Mouse (Mus musculus) bone marrow macrophage, adult 2 months (primary cell): ENCODE measurements around the gene Fam120b. TPM values are rescaled to one million over a fixed set of nuclear protein-coding genes. Genes with fewer than 3 reads are reported as not detected.

Experiments used
- H3K27ac ChIP-seq: 2 replicates; pipeline ENCODE4 v1.5.1; 2012; ENCODE audit warnings: low read depth, low read length; ENCODE audit not compliant: insufficient read depth
- H3K4me1 ChIP-seq: 2 replicates; pipeline ENCODE4 v1.6.1; 2012; ENCODE audit warnings: low read length; ENCODE audit not compliant: control insufficient read depth, insufficient read depth
- H3K4me3 ChIP-seq: 2 replicates; pipeline ENCODE4 v1.5.1; 2012; ENCODE audit warnings: mild to moderate bottlenecking, low read length, moderate library complexity; ENCODE audit not compliant: insufficient read depth
- CTCF ChIP-seq: IDR thresholded peaks from 2 replicates; pipeline ENCODE4 v1.5.1; 2012; ENCODE audit warnings: low read depth, mild to moderate bottlenecking, low read length, moderate library complexity
- POLR2A ChIP-seq: IDR thresholded peaks from 2 replicates; pipeline ENCODE4 v1.6.1; 2012; ENCODE audit warnings: mild to moderate bottlenecking, low read depth, low read length, borderline replicate concordance
- polyA plus RNA-seq: library from polyadenylated mRNA; stranded (reverse); fragments of >200 nt; gene quantifications from 2 replicates; pipeline ENCODE4 v1.2.4, GENCODE M21; 2012; ENCODE audit not compliant: missing spikeins, insufficient read depth, insufficient read length

Gene Fam120b
- polyA plus RNA-seq, 1 experiment: 21.8 TPM

DNA sequence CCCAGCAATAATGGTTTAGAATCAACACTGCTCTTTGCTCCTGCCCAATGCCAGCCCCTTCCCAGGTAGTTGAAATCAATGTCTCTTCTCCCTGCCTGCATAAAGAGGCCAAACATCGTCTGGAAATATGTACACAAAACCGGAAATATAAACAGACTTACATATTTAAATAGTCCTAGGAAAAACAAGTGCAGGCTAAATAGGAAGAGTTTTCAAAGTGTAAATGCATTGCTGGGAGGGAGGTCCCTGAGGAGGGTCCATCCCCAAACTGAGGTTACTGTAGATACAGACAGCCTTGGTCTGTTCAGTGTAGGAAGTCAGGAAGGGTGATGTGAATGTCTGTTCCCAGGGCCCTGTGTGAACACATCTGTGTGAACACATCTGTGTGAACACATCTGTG lies 10.6 kb downstream of the Fam120b start:
- TF ChIP-seq CTCF (no peak), POLR2A (no peak)
- Histone ChIP-seq H3K4me1 (no peaks in the 10 kb centered on the region), H3K27ac (no peak overlapping the region), H3K4me3 (no peak overlapping the region)

DNA sequence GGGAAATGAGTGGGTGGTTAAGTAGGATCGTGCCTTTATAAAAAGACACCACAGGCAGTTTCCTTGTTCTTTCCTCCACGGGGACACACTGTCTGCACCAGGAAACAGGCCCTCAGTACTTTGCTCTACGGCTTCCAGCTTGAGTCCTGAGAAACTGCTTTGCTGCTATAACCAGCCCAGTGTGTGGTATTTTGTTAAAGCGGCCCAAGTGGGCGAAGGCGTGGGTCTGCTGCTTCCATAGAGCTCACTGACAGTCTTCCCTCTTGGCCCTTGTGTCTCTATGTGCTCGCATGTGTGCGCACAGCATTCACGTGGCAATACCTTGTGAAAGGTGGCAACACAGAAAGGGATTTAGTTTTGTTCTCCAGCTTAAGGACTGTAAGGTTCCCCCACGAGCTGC lies 13.3 kb downstream of the Fam120b start:
- Histone ChIP-seq H3K4me1 (no peaks in the 10 kb centered on the region), H3K4me3 (no peak overlapping the region), H3K27ac (no peak overlapping the region)
- TF ChIP-seq POLR2A (no peak), CTCF (no peak)

DNA sequence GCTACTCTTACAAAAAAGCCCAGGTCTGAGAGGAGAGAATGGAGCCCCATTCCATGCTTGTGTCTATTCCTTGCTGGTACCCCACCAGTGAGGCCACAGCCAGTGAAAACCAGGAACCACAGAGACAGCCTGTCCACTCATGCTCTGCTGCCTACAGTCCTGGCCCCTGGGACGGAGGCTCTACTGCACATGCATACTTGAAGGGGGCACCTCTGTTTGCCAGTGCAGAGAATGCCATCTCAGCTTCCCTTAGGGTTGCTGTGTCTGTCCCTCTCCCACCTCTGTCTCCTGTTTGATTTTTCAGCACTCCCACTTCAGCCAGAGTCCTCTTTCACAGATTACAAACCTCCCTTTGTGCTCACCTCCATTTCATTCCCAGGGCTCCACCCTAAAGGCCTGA lies 14.9 kb downstream of the Fam120b start:
- H3K4me3 ChIP-seq: no peak overlapping the region
- TF ChIP-seq CTCF: no peak
- no peaks in the 10 kb centered on the region for H3K4me1 ChIP-seq
- H3K27ac ChIP-seq: no peak overlapping the region

DNA sequence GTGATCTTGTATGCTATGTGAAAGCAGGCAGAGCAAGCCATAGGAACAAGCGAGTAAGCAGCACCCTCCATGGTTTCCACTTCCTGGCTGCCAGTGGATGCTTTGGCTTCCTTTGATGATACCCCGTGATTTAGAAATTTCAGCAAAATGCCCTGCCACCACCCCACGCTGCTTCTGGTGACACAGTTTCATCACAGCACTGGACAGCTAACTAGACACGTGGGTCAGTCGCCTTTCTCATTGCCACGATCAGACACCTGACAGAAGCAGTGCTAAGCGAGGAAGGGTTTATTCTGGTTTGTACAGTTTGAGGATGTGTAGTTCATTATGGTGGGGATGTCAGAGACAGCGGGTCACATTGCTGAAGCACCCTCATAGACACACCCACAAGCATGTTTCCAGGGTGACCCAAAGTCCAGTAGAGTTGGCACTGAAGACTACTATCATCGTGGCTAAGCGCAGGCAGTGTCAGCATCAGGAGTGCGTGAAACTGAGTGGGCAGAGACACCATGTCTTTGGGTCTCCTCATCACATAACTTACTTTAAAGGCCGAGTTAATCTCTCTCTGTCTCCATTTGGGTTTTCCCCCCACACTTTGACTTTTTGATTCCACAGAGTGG lies 20.7 kb downstream of the Fam120b start:
- H3K4me3 ChIP-seq: no peak overlapping the region
- H3K27ac ChIP-seq: no peak overlapping the region
- H3K4me1 ChIP-seq: 0 out of 2 replicates have a peak, but pooled peaks cover 2% of the 10 kb centered on the region
- no peak for TF ChIP-seq CTCF
- no peak for TF ChIP-seq POLR2A

- Histone ChIP-seq H3K4me1 (0 out of 2 replicates have a peak, but pooled peaks cover 2% of the 10 kb centered on the region), H3K4me3 (no peak overlapping the region), H3K27ac (no peak overlapping the region)
- TF ChIP-seq CTCF (no peak), POLR2A (no peak)
Observed at GRCm38 (mm10) chr17:15419534-15419933, 23.5 kb downstream of the Fam120b start.

DNA sequence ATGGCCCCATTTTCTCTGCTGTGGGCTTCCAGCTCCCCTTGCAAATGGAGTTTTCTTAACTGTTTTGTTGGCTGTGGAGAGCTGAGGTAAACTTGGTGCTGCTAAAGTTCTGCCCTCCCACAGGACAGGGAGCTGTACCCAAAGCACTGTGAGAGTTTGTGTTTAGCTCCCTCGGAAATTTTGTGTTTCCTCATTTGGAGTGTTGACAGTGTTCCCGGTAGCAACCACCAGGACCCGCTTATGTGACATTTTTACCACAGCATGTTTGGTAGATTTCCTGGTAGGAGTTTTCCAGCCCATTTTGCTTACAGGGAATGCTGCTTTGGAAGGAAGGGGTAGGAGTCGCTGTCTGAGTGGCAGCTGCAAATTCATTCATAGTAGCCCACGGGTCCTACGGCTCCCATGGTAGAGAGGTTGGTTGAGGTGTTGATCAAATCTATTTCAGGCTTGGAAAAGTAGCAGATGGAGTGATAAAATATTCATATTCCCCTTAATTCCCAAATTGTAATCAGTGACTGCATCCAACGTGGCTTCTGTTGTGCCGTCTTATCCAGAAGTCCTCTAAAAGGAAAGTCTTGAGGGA lies 24.1 kb downstream of the Fam120b start:
- no peak for TF ChIP-seq CTCF
- no peak for TF ChIP-seq POLR2A
- no peak overlapping the region for H3K4me3 ChIP-seq
- H3K4me1 ChIP-seq: 0 out of 2 replicates have a peak, but pooled peaks cover 2% of the 10 kb centered on the region
- no peak overlapping the region for H3K27ac ChIP-seq

GRCm38 (mm10) chr17:15421446-15421845 lies 25.4 kb downstream of the Fam120b start:
- TF ChIP-seq CTCF: no peak
- TF ChIP-seq POLR2A: no peak
- H3K27ac ChIP-seq: no peak overlapping the region
- H3K4me3 ChIP-seq: no peak overlapping the region

GRCm38 (mm10) chr17:15422666-15423065 lies 26.7 kb downstream of the Fam120b start:
- Histone ChIP-seq H3K4me3 (no peak overlapping the region), H3K27ac (no peak overlapping the region), H3K4me1 (0 out of 2 replicates have a peak, but pooled peaks cover 2% of the 10 kb centered on the region)
- TF ChIP-seq POLR2A (no peak), CTCF (no peak)

More at GRCm38 (mm10) chr17:15421446-15421845, 25.4 kb downstream of the Fam120b start:
- 0 out of 2 replicates have a peak, but pooled peaks cover 2% of the 10 kb centered on the region for H3K4me1 ChIP-seq

DNA sequence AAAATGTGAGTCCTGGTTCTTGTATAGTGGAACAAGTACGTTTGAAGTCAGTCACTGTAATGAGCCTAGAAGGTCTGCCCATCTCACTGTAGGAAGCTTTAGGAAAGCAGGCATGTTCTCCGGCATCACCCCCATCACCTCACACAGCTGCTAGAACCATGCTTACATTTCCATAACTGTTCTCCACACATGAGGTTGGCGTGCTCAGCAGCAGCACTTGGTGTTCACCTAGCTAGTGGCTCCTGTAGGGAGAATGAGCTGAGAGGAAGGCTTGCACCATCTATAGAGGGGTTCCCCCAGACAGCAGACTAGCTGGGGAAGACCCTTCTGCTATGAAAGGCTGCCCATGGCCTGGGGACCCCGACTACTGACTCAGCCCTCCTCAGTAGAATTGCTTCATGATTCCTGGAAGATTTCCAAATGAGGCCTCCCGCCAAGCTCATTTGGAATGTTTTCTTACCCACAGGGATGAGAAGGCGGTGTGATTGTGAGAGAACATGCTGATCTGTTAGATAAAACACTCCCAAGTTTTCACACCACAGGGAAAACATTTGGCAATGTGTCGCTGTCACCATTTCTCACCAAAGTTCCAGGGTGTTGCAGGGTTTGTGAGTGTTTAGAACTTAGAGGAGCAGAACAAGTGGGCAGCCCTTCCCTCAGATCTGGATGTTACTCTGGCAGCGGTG lies 27.2 kb downstream of the Fam120b start:
- Histone ChIP-seq H3K4me1 (0 out of 2 replicates have a peak, but pooled peaks cover 2% of the 10 kb centered on the region), H3K27ac (no peak overlapping the region), H3K4me3 (no peak overlapping the region)
- TF ChIP-seq POLR2A (no peak), CTCF (no peak)

DNA sequence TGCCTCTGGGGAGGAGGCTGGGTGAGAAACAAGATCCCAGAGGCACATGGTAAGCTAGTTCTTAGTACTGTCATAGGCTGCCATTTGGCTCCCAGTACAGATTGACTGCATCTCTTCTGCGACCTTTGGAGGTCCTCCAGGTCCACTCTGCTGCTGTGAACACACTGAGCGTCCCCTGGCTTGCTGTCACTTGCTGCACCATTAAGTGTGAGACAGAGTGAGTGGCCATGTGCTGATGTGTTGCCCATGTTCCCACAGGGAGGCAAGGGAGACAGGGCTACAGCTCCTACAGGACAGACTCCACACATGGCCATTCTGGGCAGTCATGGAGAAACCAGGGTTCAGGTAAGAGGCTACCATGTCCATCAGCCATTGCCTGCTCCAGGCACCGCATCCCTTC lies 29.9 kb downstream of the Fam120b start:
- TF ChIP-seq POLR2A (no peak), CTCF (no peak)
- no peak overlapping the region for H3K27ac ChIP-seq
- no peak overlapping the region for H3K4me3 ChIP-seq
- H3K4me1 ChIP-seq: peaks cover 9% of the 10 kb centered on the region
